Mouse (Mus musculus) ES-E14 (cell line): Measurements from ENCODE around the gene Tsr2.

ENCODE experiments used
- HCFC1 ChIP-seq: IDR thresholded peaks from 2 replicates; pipeline ENCODE4 v1.6.1; 2012; ENCODE audit warnings: low read length, inconsistent platforms, borderline replicate concordance; ENCODE audit not compliant: insufficient read depth
- ZC3H11A ChIP-seq: IDR thresholded peaks from 2 replicates; pipeline ENCODE4 v1.6.1; 2012; ENCODE audit warnings: low read depth, mild to moderate bottlenecking, inconsistent platforms, low read length, borderline replicate concordance

GRCm38 (mm10) chrX:151096171-151097058 lies at the start of gene Tsr2:
- TF ChIP-seq ZC3H11A (no peak), HCFC1 (peak; percentile 48; the same call in 1 of the 2 replicates)
